Mouse (Mus musculus) hematopoietic multipotent progenitor cell, adult 10-12 weeks (in vitro differentiated cells): ENCODE data around the gene Chac1. TPM values are rescaled to one million over a fixed set of nuclear protein-coding genes. Genes with fewer than 3 reads are reported as not detected.

ENCODE experiments used
- polyA plus RNA-seq: library from polyadenylated mRNA; stranded (reverse); fragments of >175 nt; gene quantifications from 2 replicates; pipeline ENCODE4 v1.2.3, GENCODE M21; 2012; ENCODE audit warnings: low replicate concordance

The Chac1 gene
- polyA plus RNA-seq = 1.6 and 4.9 TPM in 2 replicates

GRCm38 (mm10) chr2:119350555-119351486 is at the start of gene Chac1:
Chac1 (plus strand) TSS chr2:119351229.

GRCm38 (mm10) chr2:119325568-119326143 is 25.4 kb upstream of the Chac1 start, which contains the start of gene Dll4:
Dll4 (plus strand) TSS chr2:119325784.

Other genes starting within 250 kb of the Chac1 start
- gene Rad51, start 238.4 kb upstream of the Chac1 start, polyA plus RNA-seq = 2.5 and 4.6 TPM in 2 replicates
- gene Rmdn3, start 194.2 kb upstream of the Chac1 start, polyA plus RNA-seq = 8.6 and 11.3 TPM in 2 replicates
- gene Gchfr, start 183.5 kb upstream of the Chac1 start, polyA plus RNA-seq = 0.95 and 2.3 TPM in 2 replicates
- gene Gm14137, start 176.7 kb upstream of the Chac1 start, polyA plus RNA-seq = 0.88 and 2.3 TPM in 2 replicates
- gene Zfyve19, start 142.6 kb upstream of the Chac1 start, polyA plus RNA-seq = 13.7 and 35.1 TPM in 2 replicates
- gene Dnajc17, start 142.4 kb upstream of the Chac1 start, polyA plus RNA-seq = 17.6 and 32.2 TPM in 2 replicates
- not detected in 2 replicates for gene Ppp1r14d, start 121.3 kb upstream of the Chac1 start, polyA plus RNA-seq
- 0.30 and 2.0 TPM in 2 replicates for gene Spint1, start 113.9 kb upstream of the Chac1 start, polyA plus RNA-seq
- gene Rhov, start 80.0 kb upstream of the Chac1 start, polyA plus RNA-seq = 0.46 and 2.0 TPM in 2 replicates
- gene Vps18, start 62.5 kb upstream of the Chac1 start, polyA plus RNA-seq = 12.5 and 24.2 TPM in 2 replicates
- 0.52 and 0.73 TPM in 2 replicates for gene Dll4, start 25.4 kb upstream of the Chac1 start, polyA plus RNA-seq
- gene Ino80, start 126.5 kb downstream of the Chac1 start, polyA plus RNA-seq = 7.3 and 12.5 TPM in 2 replicates
- gene Exd1, start 196.4 kb downstream of the Chac1 start, polyA plus RNA-seq = 0.13 and 0.29 TPM in 2 replicates
- gene Chp1, start 196.5 kb downstream of the Chac1 start, polyA plus RNA-seq = 15.1 and 19.1 TPM in 2 replicates